Mouse (Mus musculus) myocyte (in vitro differentiated cells): ENCODE data around the gene Poglut1.

ENCODE experiments used
- E2F4 ChIP-seq: IDR thresholded peaks from one replicate; pipeline ENCODE4 v1.6.1; 2011; ENCODE audit warnings: mild to moderate bottlenecking, control low read depth, moderate library complexity; ENCODE audit not compliant: insufficient read depth
- MAX ChIP-seq: IDR thresholded peaks from one replicate; pipeline ENCODE4 v1.6.1; 2011; ENCODE audit warnings: low read depth, mild to moderate bottlenecking, control low read depth
- MYOD1 ChIP-seq, 3 experiments: IDR thresholded peaks; one replicate each; pipeline ENCODE4 v1.6.1; 2011; ENCODE audit warnings: control low read depth in 2 of 3, low read depth in 2 of 3, mild to moderate bottlenecking in 2 of 3, moderate library complexity in 1 of 3; ENCODE audit not compliant: insufficient read length in 2 of 3, control insufficient read depth in 1 of 3
- POLR2A ChIP-seq: IDR thresholded peaks from one replicate; pipeline ENCODE4 v1.6.1; 2011; ENCODE audit warnings: low read depth, mild to moderate bottlenecking, control low read depth, moderate library complexity; ENCODE audit not compliant: insufficient read length
- POLR2AphosphoS2 ChIP-seq: IDR thresholded peaks from one replicate; pipeline ENCODE4 v1.6.1; 2011; ENCODE audit warnings: low read depth, control low read depth; ENCODE audit not compliant: insufficient read length
- REST ChIP-seq: IDR thresholded peaks from one replicate; pipeline ENCODE4 v1.6.1; 2011; ENCODE audit warnings: mild to moderate bottlenecking, control low read depth, moderate library complexity; ENCODE audit not compliant: insufficient read depth, insufficient read length
- TCF12 ChIP-seq: IDR thresholded peaks from one replicate; pipeline ENCODE4 v1.6.1; 2011; ENCODE audit warnings: mild to moderate bottlenecking, control low read depth; ENCODE audit not compliant: poor library complexity, insufficient read depth, severe bottlenecking
- USF1 ChIP-seq: IDR thresholded peaks from one replicate; pipeline ENCODE4 v1.6.1; 2011; ENCODE audit warnings: low read depth, mild to moderate bottlenecking, control low read depth, moderate library complexity

- TF ChIP-seq REST (no peak), POLR2A (no peak), E2F4 (no peak), POLR2AphosphoS2 (no peak), USF1 (no peak), MYOD1 (IDR thresholded peaks at IDR 0.05; ENCODE audit: control insufficient read depth in 1 of 3, insufficient read length in 2 of 3, low read depth in 2 of 3) (no peak), TCF12 (no peak), MAX (no peak)
Observed at GRCm38 (mm10) chr16:38592946-38593345, 42.9 kb upstream of the Poglut1 start.
